Mouse (Mus musculus): ENCODE results near the gene Ahsg.
"Not testable (repeated sequence)": the region's sequence is repeated elsewhere in the genome, so short reads cannot be mapped to it uniquely, and the experiment has no call there.

The Ahsg gene

GRCm38 (mm10) chr16:22939120-22939695 lies 48.1 kb downstream of the Ahsg start:
- DNase-seq (ENCODE audit: low read depth, low spot score): no peak

DNA sequence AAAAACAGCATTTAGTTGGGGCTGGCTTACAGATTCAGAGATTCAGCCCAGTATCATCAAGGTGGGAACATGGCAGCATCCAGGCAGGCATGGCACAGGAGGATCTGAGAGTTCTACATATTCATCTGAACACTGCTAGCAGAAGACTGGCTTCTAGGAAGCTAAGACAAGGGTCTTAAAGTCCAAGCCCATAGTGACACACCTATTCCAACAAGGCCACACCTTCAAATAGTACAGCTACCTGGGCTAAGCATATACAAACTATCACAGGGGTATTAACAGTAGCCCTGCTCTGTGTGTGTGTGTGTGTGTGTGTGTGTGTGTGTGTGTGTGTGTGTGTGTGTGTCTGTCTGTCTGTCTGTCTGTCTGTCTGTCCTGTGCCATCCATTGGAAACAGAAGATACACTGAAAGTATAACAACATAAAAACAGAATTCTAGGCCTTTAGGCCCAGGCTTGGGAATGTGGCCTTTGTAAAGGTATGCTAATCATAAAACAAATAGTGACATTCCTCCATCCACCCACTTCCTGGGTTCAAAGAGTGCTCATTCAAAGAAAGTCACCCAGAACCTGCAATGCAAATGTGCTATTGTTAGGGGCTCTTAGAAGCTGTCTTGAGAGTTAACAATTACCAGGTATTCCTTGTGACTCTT lies 50.9 kb downstream of the Ahsg start:
- not testable (repeated sequence) for DNase-seq (ENCODE audit: low read depth, low spot score)

GRCm38 (mm10) chr16:22947371-22947770 lies 56.3 kb downstream of the Ahsg start:
- DNase-seq (ENCODE audit: low read depth, low spot score): no peak

All from embryo, embryonic 11.5 days (tissue).